Mouse (Mus musculus) inflammation-experienced regulatory T-cells, adult 6 months (primary cell): ENCODE measurements around the gene Acbd3. TPM values are rescaled to one million over a fixed set of nuclear protein-coding genes. Genes with fewer than 3 reads are reported as not detected.

Experiments
- ATAC-seq: one replicate; pipeline ENCODE4 v1.8.0; 2017
- polyA plus RNA-seq, 3 experiments: library from polyadenylated mRNA; unstranded; fragments of 100-300 nt; shearing (Covaris generic); gene quantifications; one replicate each; pipeline ENCODE4 v1.2.1; 2017

Acbd3 gene
- polyA plus RNA-seq, 3 experiments from 2014 or later, result 10.9 to 14.4 (median 14.0) TPM

GRCm38 (mm10) chr1:180791821-180792480, 66.1 kb downstream of the Acbd3 start:
- ATAC-seq, result no peak

- no peak for ATAC-seq
These were observed 67.0 kb downstream of the Acbd3 start for GRCm38 (mm10) chr1:180792814-180793213.

- ATAC-seq, result no peak
These were observed 67.7 kb downstream of the Acbd3 start for GRCm38 (mm10) chr1:180793445-180794117.

GRCm38 (mm10) chr1:180794170-180794569, 68.3 kb downstream of the Acbd3 start:
- ATAC-seq, result no peak

GRCm38 (mm10) chr1:180798660-180799059, 72.8 kb downstream of the Acbd3 start:
- no peak for ATAC-seq

- ATAC-seq, result no peak
These were observed 73.4 kb downstream of the Acbd3 start for GRCm38 (mm10) chr1:180799253-180799652.

GRCm38 (mm10) chr1:180800022-180800421, 74.2 kb downstream of the Acbd3 start:
- no peak for ATAC-seq

GRCm38 (mm10) chr1:180800814-180801213, 75.0 kb downstream of the Acbd3 start:
- no peak for ATAC-seq

- ATAC-seq, result no peak
These were observed 75.7 kb downstream of the Acbd3 start for GRCm38 (mm10) chr1:180801466-180801994.

Other genes starting within 250 kb of the Acbd3 start
- gene Stum, start 242.5 kb upstream of the Acbd3 start, polyA plus RNA-seq, result not detected
- gene Parp1, start 157.1 kb upstream of the Acbd3 start, polyA plus RNA-seq, result 10 to 100 TPM; 39.8 to 48.1 (median 42.4) TPM
- gene Lin9, start 84.9 kb upstream of the Acbd3 start, polyA plus RNA-seq, result 10 to 100 TPM; 15.2 to 21.7 (median 17.3) TPM
- gene Mixl1, start 29.0 kb upstream of the Acbd3 start, polyA plus RNA-seq, result under 1 TPM in 2 of 3 experiments, not detected in 1; 0.15 to 0.20 TPM
- gene H3f3a, start 87.9 kb downstream of the Acbd3 start, polyA plus RNA-seq, result 100 to 1,000 TPM; 553 to 843 (median 762) TPM
- gene Sde2, start 125.1 kb downstream of the Acbd3 start, polyA plus RNA-seq, result 10 to 100 TPM; 33.8 to 42.9 (median 37.5) TPM
- gene Lefty2, start 167.1 kb downstream of the Acbd3 start, polyA plus RNA-seq, result not detected
- 10 to 100 TPM; 39.9 to 46.0 (median 44.5) TPM for gene Pycr2, start 178.2 kb downstream of the Acbd3 start, polyA plus RNA-seq
- gene Lefty1, start 209.0 kb downstream of the Acbd3 start, polyA plus RNA-seq, result not detected
- gene Tmem63a, start 216.3 kb downstream of the Acbd3 start, polyA plus RNA-seq, result 10 to 100 TPM; 12.8 to 18.6 (median 14.0) TPM